9 mouse cellular contexts compared by ENCODE assay signal in genomic region chr11:84013105-84013504, GRCm38 (mm10). TPM values are rescaled to one million over a fixed set of nuclear protein-coding genes. Genes with fewer than 3 reads are reported as not detected.
DNase-seq lines count a peak whose midpoint lies in the region; ATAC-seq lines count a peak whose summit lies in the region.
"Had no signal": no experiment of that assay in that cellular context is flagged by ENCODE, and none has a peak within 500 bp of the region (broad histone marks: within the 10 kb centered on the region; RNA-seq: fewer than 3 reads in every experiment).

No protein-coding gene starts in this region.

- DNase-seq in left cerebral cortex, adult 18-20 months (ENCODE audit: low spot score in 2 of 2), result peak; percentile 26 to 42
- DNase-seq in left cerebral cortex, adult 11 months (ENCODE audit: low spot score), result no peak
- peak; percentile 39 for DNase-seq in limb, embryonic 10.5 days (ENCODE audit: low spot score)
- DNase-seq in thymus, postnatal 36 days, result peak; percentile 67 to 80
- no peak for DNase-seq in kidney, adult 11 months
- DNase-seq in frontal cortex, postnatal 14 days (ENCODE audit: low spot score in 2 of 2), result no peak

- H3K9me3 ChIP-seq in forebrain, embryonic 12.5 days, result no peaks in the 10 kb centered on the region
- no peaks in the 10 kb centered on the region for H3K9me3 ChIP-seq in limb, embryonic 10.5 days (replicated peaks)
- H3K9me3 ChIP-seq in kidney, embryonic 14.5 days (ENCODE audit: control insufficient read depth, low read length), result no peaks in the 10 kb centered on the region

- ATAC-seq in forebrain, embryonic 12.5 days (ENCODE audit: low FRiP score), result no peak
- no peak for ATAC-seq in kidney, embryonic 14.5 days (ENCODE audit: low FRiP score, low TSS enrichment)

- H3K27me3 ChIP-seq in forebrain, embryonic 12.5 days, result no peaks in the 10 kb centered on the region
- no peaks in the 10 kb centered on the region for H3K27me3 ChIP-seq in limb, embryonic 10.5 days (ENCODE audit: low read depth, poor library complexity, severe bottlenecking)
- H3K27me3 ChIP-seq in kidney, embryonic 14.5 days (ENCODE audit: control insufficient read depth, insufficient read depth, low read length), result no peaks in the 10 kb centered on the region

- H3K36me3 ChIP-seq in forebrain, embryonic 12.5 days (replicated peaks), result peaks cover 31% of the 10 kb centered on the region
- peaks cover 15% of the 10 kb centered on the region for H3K36me3 ChIP-seq in limb, embryonic 10.5 days
- peaks cover 14% of the 10 kb centered on the region; the same call in 1 of the 2 replicates for H3K36me3 ChIP-seq in kidney, embryonic 14.5 days (ENCODE audit: control insufficient read depth, insufficient read depth, low read length)

- no peak overlapping the region for H3K4me2 ChIP-seq in forebrain, embryonic 12.5 days
- no peak overlapping the region for H3K4me2 ChIP-seq in kidney, embryonic 14.5 days (replicated peaks; ENCODE audit: low read depth, low read length)

- H3K9ac ChIP-seq in forebrain, embryonic 12.5 days, result no peak overlapping the region
- no peak overlapping the region for H3K9ac ChIP-seq in kidney, embryonic 14.5 days (ENCODE audit: low read depth, low read length)

- WGBS in forebrain, embryonic 12.5 days, result 9% methylated on average over 7 of the region's 7 CpGs
- 15% methylated on average over 7 of the region's 7 CpGs for WGBS in limb, embryonic 10.5 days
- 28% methylated on average over 7 of the region's 7 CpGs for WGBS in kidney, embryonic 14.5 days

- H3K27ac ChIP-seq in forebrain, embryonic 12.5 days, result peak overlapping the region; percentile 51
- H3K27ac ChIP-seq in limb, embryonic 10.5 days, result peak overlapping the region; percentile 56; the same call in 1 of the 2 replicates
- no peak overlapping the region for H3K27ac ChIP-seq in kidney, embryonic 14.5 days (ENCODE audit: low read depth, low read length)

- H3K4me1 ChIP-seq in forebrain, embryonic 12.5 days, result peaks cover 34% of the 10 kb centered on the region
- H3K4me1 ChIP-seq in limb, embryonic 10.5 days, result peaks cover 10% of the 10 kb centered on the region
- H3K4me1 ChIP-seq in kidney, embryonic 14.5 days (ENCODE audit: control insufficient read depth, insufficient read depth, low read length), result no peaks in the 10 kb centered on the region

- no peak overlapping the region for H3K4me3 ChIP-seq in forebrain, embryonic 12.5 days (replicated peaks)
- H3K4me3 ChIP-seq in limb, embryonic 10.5 days, result no peak overlapping the region
- no peak overlapping the region for H3K4me3 ChIP-seq in kidney, embryonic 14.5 days (ENCODE audit: low read length)

RNA-seq across cellular contexts. Expression of gene Synrg, which starts 48.9 kb away (rescaled TPM):
- 10 to 100 TPM; 62.3 to 63.3 TPM for total RNA-seq in left cerebral cortex, adult 18-20 months (2021)
- polyA plus RNA-seq in forebrain, embryonic 12.5 days (2016; fragmentation: Nextera tagmentation; extraction: Ambion mirVana), result 30.6 and 31.5 TPM in 2 replicates
- polyA plus RNA-seq in limb, embryonic 10.5 days (2016; fragmentation: Nextera tagmentation; extraction: Ambion mirVana), result 3.2 and 5.9 TPM in 2 replicates
- 9.3 and 11.6 TPM in 2 replicates for polyA plus RNA-seq in kidney, embryonic 14.5 days (2014; fragmentation: Nextera tagmentation; extraction: Ambion mirVana)

RNA-seq across cellular contexts. Expression of gene Dusp14, which starts 56.0 kb away (rescaled TPM):
- 100 to 1,000 TPM in 1 of 2 experiments, 10 to 100 TPM in 1; 83.4 to 101 TPM for total RNA-seq in left cerebral cortex, adult 18-20 months (2021)
- polyA plus RNA-seq in forebrain, embryonic 12.5 days (2016; fragmentation: Nextera tagmentation; extraction: Ambion mirVana), result 19.9 and 20.6 TPM in 2 replicates
- 5.6 and 7.3 TPM in 2 replicates for polyA plus RNA-seq in limb, embryonic 10.5 days (2016; fragmentation: Nextera tagmentation; extraction: Ambion mirVana)
- 19.8 and 21.4 TPM in 2 replicates for polyA plus RNA-seq in kidney, embryonic 14.5 days (2014; fragmentation: Nextera tagmentation; extraction: Ambion mirVana)
- total RNA-seq: megakaryocyte, adult 5-6 weeks had no signal

Comparison
In these comparisons a context has a peak if more than half of its experiments do, and no peak if none do; other contexts are left out.
1. DNase-seq: peak in left cerebral cortex, adult 18-20 months (2 of 2), limb, embryonic 10.5 days (single experiment) and thymus, postnatal 36 days (2 of 2); none in left cerebral cortex, adult 11 months (single experiment), kidney, adult 11 months (single experiment) and frontal cortex, postnatal 14 days (0 of 2).